16 mouse cellular contexts compared by ENCODE assay signal in the genomic region with DNA sequence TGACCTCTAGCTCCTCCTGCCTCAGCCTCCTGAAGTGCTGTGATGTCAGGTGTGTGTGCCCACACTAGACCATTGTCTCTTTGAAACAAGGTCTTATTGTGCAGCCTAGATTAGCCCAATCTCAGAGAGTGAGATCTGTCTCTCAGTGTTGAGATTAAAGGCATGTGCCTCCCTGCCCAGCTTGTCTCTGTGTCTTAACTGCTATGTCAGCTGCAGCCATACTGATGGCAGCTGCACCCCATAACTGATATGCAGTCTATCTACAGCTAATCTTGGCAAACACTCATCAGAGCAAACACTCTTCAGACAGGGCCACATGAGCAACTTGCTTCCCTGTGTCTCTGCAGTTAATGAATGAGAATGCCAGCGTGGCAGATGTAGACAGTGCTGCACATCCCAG. TPM values are rescaled to one million over a fixed set of nuclear protein-coding genes. Genes with fewer than 3 reads are reported as not detected.
"Had no signal": no experiment of that assay in that cellular context is flagged by ENCODE, and none has a peak within 500 bp of the region (broad histone marks: within the 10 kb centered on the region; RNA-seq: fewer than 3 reads in every experiment).

No protein-coding gene starts in this region.

- ATAC-seq: intestine, embryonic 16.5 days; lung, postnatal 0 days had no signal

- H3K4me1 ChIP-seq: limb, embryonic 10.5 days; limb, embryonic 13.5 days had no signal

- H3K9ac ChIP-seq: limb, embryonic 13.5 days; lung, embryonic 14.5 days had no signal

- H3K27ac ChIP-seq: kidney, postnatal 0 days; layer of hippocampus, adult 2 months; limb, embryonic 10.5 days; limb, embryonic 13.5 days; macrophage had no signal

- DNase-seq: kidney, adult 2 months; kidney, postnatal 25 days; layer of hippocampus, adult 9-11 months; lung, embryonic 14.5 days; midbrain, embryonic 14.5 days; thymus, adult 18-20 months; thymus, postnatal 4 days had no signal

- H3K9me3 ChIP-seq: limb, embryonic 10.5 days; limb, embryonic 13.5 days; megakaryocyte, embryonic 14.5 days had no signal

- H3K4me3 ChIP-seq: layer of hippocampus, adult 2 months; limb, embryonic 10.5 days; limb, embryonic 13.5 days had no signal

- H3K4me2 ChIP-seq: limb, embryonic 13.5 days; lung, embryonic 14.5 days; midbrain, embryonic 11.5 days had no signal

- H3K27me3 ChIP-seq: limb, embryonic 13.5 days; megakaryocyte, embryonic 14.5 days had no signal

RNA-seq across cellular contexts. Expression of a gene that starts 50.8 kb away (rescaled TPM):
- polyA plus RNA-seq: macrophage had no signal
